Mouse (Mus musculus) spleen, postnatal 14 days (tissue): ENCODE data around the gene Kif1b.
"Not testable (repeated sequence)": the region's sequence is repeated elsewhere in the genome, so short reads cannot be mapped to it uniquely, and the experiment has no call there.

Experiments
- DNase-seq, 2 experiments: peaks; one replicate each; pipeline ENCODE4 v3.0.0; 2021 to 2022; ENCODE audit warnings: low spot score in 2 of 2

The Kif1b gene

GRCm38 (mm10) chr4:149270541-149270940 lies 37.0 kb downstream of the Kif1b start:
- no peak for DNase-seq

GRCm38 (mm10) chr4:149269026-149269425 lies 38.5 kb downstream of the Kif1b start:
- DNase-seq: no peak

- no peak for DNase-seq
Observed at GRCm38 (mm10) chr4:149264895-149265294, 42.6 kb downstream of the Kif1b start.

GRCm38 (mm10) chr4:149263218-149263617 lies 44.3 kb downstream of the Kif1b start:
- no peak for DNase-seq

- DNase-seq: no peak
Observed at GRCm38 (mm10) chr4:149261466-149261865, 46.0 kb downstream of the Kif1b start.

- no peak for DNase-seq
Observed at GRCm38 (mm10) chr4:149260911-149261310, 46.6 kb downstream of the Kif1b start.

GRCm38 (mm10) chr4:149259391-149260094 lies 48.0 kb downstream of the Kif1b start:
- DNase-seq: no peak

GRCm38 (mm10) chr4:149258926-149259325 lies 48.6 kb downstream of the Kif1b start:
- DNase-seq: no peak

GRCm38 (mm10) chr4:149256511-149257300 lies 50.8 kb downstream of the Kif1b start:
- DNase-seq: no peak

- DNase-seq: no peak
Observed at GRCm38 (mm10) chr4:149255277-149256270, 51.9 kb downstream of the Kif1b start.

GRCm38 (mm10) chr4:149254827-149255226 lies 52.7 kb downstream of the Kif1b start:
- DNase-seq: no peak

GRCm38 (mm10) chr4:149249311-149249710 lies 58.2 kb downstream of the Kif1b start:
- no peak for DNase-seq

GRCm38 (mm10) chr4:149247772-149248171 lies 59.7 kb downstream of the Kif1b start:
- no peak for DNase-seq

- DNase-seq: no peak
Observed at GRCm38 (mm10) chr4:149247156-149247633, 60.3 kb downstream of the Kif1b start.

- DNase-seq: no peak
Observed at GRCm38 (mm10) chr4:149246578-149247155, 60.8 kb downstream of the Kif1b start.

- DNase-seq: no peak
Observed at GRCm38 (mm10) chr4:149237011-149237410, 70.5 kb downstream of the Kif1b start.

GRCm38 (mm10) chr4:149233938-149234337 lies 73.6 kb downstream of the Kif1b start:
- DNase-seq: no peak

GRCm38 (mm10) chr4:149228682-149229081 lies 78.8 kb downstream of the Kif1b start:
- DNase-seq: not testable (repeated sequence)

- no peak for DNase-seq
Observed at GRCm38 (mm10) chr4:149228256-149228655, 79.2 kb downstream of the Kif1b start.

GRCm38 (mm10) chr4:149226311-149226710 lies 81.2 kb downstream of the Kif1b start:
- DNase-seq: no peak

- no peak for DNase-seq
Observed at GRCm38 (mm10) chr4:149223453-149223852, 84.0 kb downstream of the Kif1b start.
